Mouse (Mus musculus): ENCODE measurements around the gene Cmss1.

The Cmss1 gene

GRCm38 (mm10) chr16:57606444-57607227 is at the start of gene Cmss1:
TSS of gene Cmss1 (minus strand) at chr16:57606864.
- peak; percentile 92 for DNase-seq (ENCODE audit: low read depth, low spot score)

GRCm38 (mm10) chr16:57649888-57650287 is 43.2 kb upstream of the Cmss1 start:
- DNase-seq (ENCODE audit: low read depth, low spot score): no peak

- no peak for DNase-seq (ENCODE audit: low read depth, low spot score)
Observed at GRCm38 (mm10) chr16:57641346-57641885, 34.8 kb upstream of the Cmss1 start.

GRCm38 (mm10) chr16:57634766-57635165 is 28.1 kb upstream of the Cmss1 start:
- DNase-seq (ENCODE audit: low read depth, low spot score): no peak

- DNase-seq (ENCODE audit: low read depth, low spot score): peak; percentile 69
Observed at GRCm38 (mm10) chr16:57634191-57634590, 27.5 kb upstream of the Cmss1 start.

GRCm38 (mm10) chr16:57611768-57612167 is 5.1 kb upstream of the Cmss1 start:
- peak; percentile 51 for DNase-seq (ENCODE audit: low read depth, low spot score)

GRCm38 (mm10) chr16:57601031-57601430 is 5.6 kb downstream of the Cmss1 start:
- no peak for DNase-seq (ENCODE audit: low read depth, low spot score)

- no peak for DNase-seq (ENCODE audit: low read depth, low spot score)
Observed at GRCm38 (mm10) chr16:57597295-57597957, 9.2 kb downstream of the Cmss1 start.

- peak; percentile 74 for DNase-seq (ENCODE audit: low read depth, low spot score)
Observed at GRCm38 (mm10) chr16:57593422-57594157, 13.1 kb downstream of the Cmss1 start.

GRCm38 (mm10) chr16:57585201-57585600 is 21.5 kb downstream of the Cmss1 start:
- DNase-seq (ENCODE audit: low read depth, low spot score): no peak

GRCm38 (mm10) chr16:57582008-57582407 is 24.7 kb downstream of the Cmss1 start:
- no peak for DNase-seq (ENCODE audit: low read depth, low spot score)

GRCm38 (mm10) chr16:57580041-57580440 is 26.6 kb downstream of the Cmss1 start:
- DNase-seq (ENCODE audit: low read depth, low spot score): no peak

- DNase-seq (ENCODE audit: low read depth, low spot score): no peak
Observed at GRCm38 (mm10) chr16:57577519-57577918, 29.1 kb downstream of the Cmss1 start.

GRCm38 (mm10) chr16:57575764-57576388 is 30.8 kb downstream of the Cmss1 start:
- DNase-seq (ENCODE audit: low read depth, low spot score): no peak

- DNase-seq (ENCODE audit: low read depth, low spot score): no peak
Observed at GRCm38 (mm10) chr16:57573831-57574230, 32.8 kb downstream of the Cmss1 start.

GRCm38 (mm10) chr16:57570789-57571311 is 35.8 kb downstream of the Cmss1 start:
- no peak for DNase-seq (ENCODE audit: low read depth, low spot score)

GRCm38 (mm10) chr16:57568648-57569404 is 37.8 kb downstream of the Cmss1 start:
- DNase-seq (ENCODE audit: low read depth, low spot score): no peak

GRCm38 (mm10) chr16:57566215-57566614 is 40.4 kb downstream of the Cmss1 start:
- no peak for DNase-seq (ENCODE audit: low read depth, low spot score)

GRCm38 (mm10) chr16:57564807-57565206 is 41.9 kb downstream of the Cmss1 start:
- DNase-seq (ENCODE audit: low read depth, low spot score): no peak

- DNase-seq (ENCODE audit: low read depth, low spot score): no peak
Observed at GRCm38 (mm10) chr16:57563453-57563852, 43.2 kb downstream of the Cmss1 start.

- DNase-seq (ENCODE audit: low read depth, low spot score): no peak
Observed at GRCm38 (mm10) chr16:57560185-57560584, 46.5 kb downstream of the Cmss1 start.

Data from R1 (cell line).